Mouse (Mus musculus) embryonic facial prominence, embryonic 14.5 days (tissue): Measurements from ENCODE around the gene Gm29735. TPM values are rescaled to one million over a fixed set of nuclear protein-coding genes. Genes with fewer than 3 reads are reported as not detected.
"Not testable (repeated sequence)": the region's sequence is repeated elsewhere in the genome, so short reads cannot be mapped to it uniquely, and the experiment has no call there.

ENCODE experiments used
- ATAC-seq: fragments of 200-750 bp; cut with Nextera tagmentation; 2 replicates; pipeline ENCODE4 v1.8.0; 2017; ENCODE audit warnings: low read depth, moderate number of reproducible peaks, moderate TSS enrichment
- DNase-seq: peaks from one replicate; pipeline ENCODE4 v3.0.0-alpha.2; 2015; ENCODE audit warnings: low spot score
- H3K27ac ChIP-seq: fragments of 300-500 bp; sonication (generic); replicated peaks from 2 replicates; pipeline ENCODE4 v1.5.1; 2014; ENCODE audit warnings: low read depth, mild to moderate bottlenecking, low read length, moderate library complexity
- H3K27me3 ChIP-seq: fragments of 300-500 bp; sonication (generic); replicated peaks from 2 replicates; pipeline ENCODE4 v1.6.1; 2014; ENCODE audit warnings: low read length; ENCODE audit not compliant: control insufficient read depth, insufficient read depth
- H3K36me3 ChIP-seq: fragments of 300-500 bp; sonication (generic); 2 replicates; pipeline ENCODE4 v1.6.1; 2014; ENCODE audit warnings: low read length, mixed read lengths; ENCODE audit not compliant: control insufficient read depth, insufficient read depth
- H3K4me1 ChIP-seq: fragments of 300-500 bp; sonication (generic); 2 replicates; pipeline ENCODE4 v1.6.1; 2014; ENCODE audit warnings: antibody characterized with exemption, low read length; ENCODE audit not compliant: control insufficient read depth, insufficient read depth
- H3K4me2 ChIP-seq: fragments of 300-500 bp; sonication (generic); 2 replicates; pipeline ENCODE4 v1.6.1; 2014; ENCODE audit warnings: low read depth, mild to moderate bottlenecking, low read length, moderate library complexity, mixed read lengths
- H3K4me3 ChIP-seq: fragments of 300-500 bp; sonication (generic); 2 replicates; pipeline ENCODE4 v1.5.1; 2014; ENCODE audit warnings: low read depth, mild to moderate bottlenecking, low read length
- H3K9ac ChIP-seq: fragments of 300-500 bp; sonication (generic); 2 replicates; pipeline ENCODE4 v1.6.1; 2014; ENCODE audit warnings: low read depth, mild to moderate bottlenecking, low read length, moderate library complexity, mixed read lengths
- H3K9me3 ChIP-seq: fragments of 300-500 bp; sonication (generic); 2 replicates; pipeline ENCODE4 v1.6.1; 2016; ENCODE audit warnings: low read length; ENCODE audit not compliant: control insufficient read depth
- WGBS: fragments of 180-500 bp; shearing (Covaris S2); extraction: QIAGEN DNeasy Blood & Tissue Kit; methylation state at CpG from one replicate; pipeline ENCODE4 v1.1.7; 2014; 5-methylcytosine and 5-hydroxymethylcytosine counted together
- polyA plus RNA-seq: library from polyadenylated mRNA; unstranded; fragments of >200 nt; fragmentation: Nextera tagmentation; extraction: Ambion mirVana; gene quantifications from 2 replicates; pipeline ENCODE4 v1.2.1, GENCODE M21; 2014

Gm29735 gene
- polyA plus RNA-seq, 1 experiment from 2014 or later: not detected

- not testable (repeated sequence) for ATAC-seq, H3K4me3 ChIP-seq, H3K9me3 ChIP-seq, H3K36me3 ChIP-seq, H3K27me3 ChIP-seq, H3K4me1 ChIP-seq, H3K4me2 ChIP-seq, H3K27ac ChIP-seq, H3K9ac ChIP-seq
- WGBS: 22% methylated on average over 1 of the region's 1 CpGs
- peak; percentile 1 for DNase-seq
These were observed 13.4 kb downstream of the Gm29735 start for GRCm38 (mm10) chr7:142143506-142144010.

- Histone ChIP-seq H3K27ac (no peak overlapping the region), H3K4me3 (no peak overlapping the region), H3K36me3 (no peaks in the 10 kb centered on the region), H3K4me2 (no peak overlapping the region), H3K9ac (no peak overlapping the region), H3K27me3 (no peaks in the 10 kb centered on the region), H3K4me1 (no peaks in the 10 kb centered on the region), H3K9me3 (no peaks in the 10 kb centered on the region)
- ATAC-seq (no peak), DNase-seq (no peak)
- 13% methylated on average over 1 of the region's 1 CpGs for WGBS
These were observed 16.2 kb downstream of the Gm29735 start for GRCm38 (mm10) chr7:142140696-142141095.

GRCm38 (mm10) chr7:142135934-142136333, 21.0 kb downstream of the Gm29735 start, which contains the start of gene Gm39115:
Gene Gm39115 (minus strand): TSS chr7:142136034.
- not testable (repeated sequence) for H3K9ac ChIP-seq, H3K27me3 ChIP-seq, H3K4me3 ChIP-seq, H3K4me1 ChIP-seq, ATAC-seq, H3K27ac ChIP-seq, H3K4me2 ChIP-seq, H3K9me3 ChIP-seq, H3K36me3 ChIP-seq, DNase-seq
- 45% methylated on average over 1 of the region's 2 CpGs for WGBS

GRCm38 (mm10) chr7:142134206-142134995, 22.5 kb downstream of the Gm29735 start:
- no peak for ATAC-seq
- Histone ChIP-seq H3K27ac (no peak overlapping the region), H3K9ac (no peak overlapping the region), H3K4me3 (no peak overlapping the region), H3K36me3 (no peaks in the 10 kb centered on the region), H3K27me3 (no peaks in the 10 kb centered on the region), H3K9me3 (no peaks in the 10 kb centered on the region), H3K4me1 (no peaks in the 10 kb centered on the region), H3K4me2 (no peak overlapping the region)
- no peak for DNase-seq
- 47% methylated on average over 4 of the region's 4 CpGs for WGBS

- Histone ChIP-seq H3K36me3 (no peaks in the 10 kb centered on the region), H3K4me3 (no peak overlapping the region), H3K4me2 (no peak overlapping the region), H3K4me1 (no peaks in the 10 kb centered on the region), H3K27me3 (no peaks in the 10 kb centered on the region), H3K9me3 (no peaks in the 10 kb centered on the region), H3K27ac (no peak overlapping the region), H3K9ac (no peak overlapping the region)
- ATAC-seq (no peak), DNase-seq (no peak)
- 60% methylated on average over 4 of the region's 4 CpGs for WGBS
These were observed 28.1 kb downstream of the Gm29735 start for GRCm38 (mm10) chr7:142128843-142129242.

- ATAC-seq, H3K9me3 ChIP-seq, H3K4me2 ChIP-seq, H3K4me3 ChIP-seq, H3K4me1 ChIP-seq, H3K9ac ChIP-seq, H3K36me3 ChIP-seq, H3K27me3 ChIP-seq, H3K27ac ChIP-seq, DNase-seq: not testable (repeated sequence)
- 77% methylated on average over 1 of the region's 1 CpGs for WGBS
These were observed 36.3 kb downstream of the Gm29735 start, which contains the start of gene Gm45618 for GRCm38 (mm10) chr7:142120629-142121028. Gene Gm45618 (minus strand): TSS chr7:142120729.

- H3K4me3 ChIP-seq: no peak overlapping the region
- H3K36me3 ChIP-seq: no peaks in the 10 kb centered on the region
- no peak overlapping the region for H3K9ac ChIP-seq
- no peaks in the 10 kb centered on the region for H3K4me1 ChIP-seq
- ATAC-seq (no peak), DNase-seq (no peak)
- H3K27me3 ChIP-seq: no peaks in the 10 kb centered on the region
- H3K9me3 ChIP-seq: no peaks in the 10 kb centered on the region
- WGBS: 17% methylated on average over 5 of the region's 5 CpGs
- no peak overlapping the region for H3K4me2 ChIP-seq
- H3K27ac ChIP-seq: no peak overlapping the region
These were observed 37.3 kb downstream of the Gm29735 start for GRCm38 (mm10) chr7:142119632-142120031.
